Mouse (Mus musculus): ENCODE data around the gene Olfr1232. TPM values are rescaled to one million over a fixed set of nuclear protein-coding genes. Genes with fewer than 3 reads are reported as not detected.

The Olfr1232 gene
- not detected in 2 replicates for polyA plus RNA-seq (2014; fragmentation: Nextera tagmentation; extraction: Ambion mirVana)

DNA sequence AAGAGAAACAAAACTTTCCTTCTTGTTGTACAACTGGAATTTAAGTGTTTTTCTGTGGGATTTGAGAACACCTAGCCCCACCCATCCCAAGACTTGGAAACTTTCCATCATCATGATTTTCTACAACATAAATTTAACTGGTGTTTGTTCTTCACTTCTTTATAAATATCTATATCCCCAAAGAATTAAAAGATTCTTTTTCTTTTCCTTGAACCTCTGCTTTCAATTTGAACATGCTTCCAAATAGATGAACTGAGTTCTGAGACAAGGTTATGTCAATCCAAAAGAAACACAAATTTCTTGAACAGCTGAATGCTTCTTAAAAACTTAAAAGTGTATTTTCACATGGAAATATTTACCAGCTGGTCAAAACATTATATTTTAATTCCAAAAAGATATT lies at the start of gene Olfr1232:
Gene Olfr1232, minus strand, starts transcription at position 101 of the 400 bp plus-strand sequence.
- H3K36me3 ChIP-seq (replicated peaks; ENCODE audit: control insufficient read depth, insufficient read depth, low read depth, low read length), result no peaks in the 10 kb centered on the region
- no peaks in the 10 kb centered on the region for H3K4me1 ChIP-seq (ENCODE audit: control insufficient read depth, insufficient read depth, low read length)
- no peak within 1 kb of the TSS for H3K4me2 ChIP-seq (ENCODE audit: low read depth, low read length)
- DNase-seq (ENCODE audit: low spot score) (no peak), ATAC-seq (replicated peaks; ENCODE audit: insufficient number of reproducible peaks, low FRiP score, low TSS enrichment, low read depth) (no peak)
- H3K4me3 ChIP-seq (ENCODE audit: low read depth, low read length), result no peak within 1 kb of the TSS
- no peak within 1 kb of the TSS for H3K9ac ChIP-seq (replicated peaks; ENCODE audit: low read length)
- no peak within 1 kb of the TSS for H3K27ac ChIP-seq (replicated peaks; ENCODE audit: low read depth, low read length)
- H3K9me3 ChIP-seq (replicated peaks; ENCODE audit: control insufficient read depth, low read length), result no peaks in the 10 kb centered on the region
- no peaks in the 10 kb centered on the region for H3K27me3 ChIP-seq (ENCODE audit: control insufficient read depth, insufficient read depth, low read length)

DNA sequence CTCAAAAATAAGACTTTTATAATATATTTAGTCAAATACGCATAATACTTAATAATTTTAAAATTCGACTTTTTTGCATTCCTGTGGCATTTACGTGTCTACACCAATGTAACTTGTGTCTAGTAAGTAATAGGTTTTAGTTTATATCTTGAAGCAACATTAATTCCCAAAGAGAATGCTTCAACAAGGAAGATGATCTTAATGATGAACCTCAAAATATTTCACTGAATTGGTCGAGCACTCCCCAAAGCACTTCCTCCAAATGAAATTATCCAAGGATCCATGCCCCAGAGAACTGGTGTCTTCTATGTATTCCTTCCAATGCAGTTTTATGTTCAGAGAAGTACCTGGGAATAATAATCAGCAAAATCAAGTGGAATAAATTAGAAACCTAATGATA lies 35.3 kb upstream of the Olfr1232 start, which contains the start of gene Olfr1234:
Gene Olfr1234, minus strand, starts transcription at position 101 of the 400 bp plus-strand sequence.
- Histone ChIP-seq H3K4me3 (ENCODE audit: low read depth, low read length) (no peak within 1 kb of the TSS), H3K9me3 (replicated peaks; ENCODE audit: control insufficient read depth, low read length) (no peaks in the 10 kb centered on the region), H3K36me3 (replicated peaks; ENCODE audit: control insufficient read depth, insufficient read depth, low read depth, low read length) (no peaks in the 10 kb centered on the region), H3K27me3 (ENCODE audit: control insufficient read depth, insufficient read depth, low read length) (no peaks in the 10 kb centered on the region), H3K4me2 (ENCODE audit: low read depth, low read length) (no peak within 1 kb of the TSS), H3K27ac (replicated peaks; ENCODE audit: low read depth, low read length) (no peak within 1 kb of the TSS), H3K9ac (replicated peaks; ENCODE audit: low read length) (no peak within 1 kb of the TSS), H3K4me1 (ENCODE audit: control insufficient read depth, insufficient read depth, low read length) (no peaks in the 10 kb centered on the region)
- no peak for DNase-seq (ENCODE audit: low spot score)
- no peak for ATAC-seq (replicated peaks; ENCODE audit: insufficient number of reproducible peaks, low FRiP score, low TSS enrichment, low read depth)
- 90% methylated on average over 4 of the region's 4 CpGs for WGBS

DNA sequence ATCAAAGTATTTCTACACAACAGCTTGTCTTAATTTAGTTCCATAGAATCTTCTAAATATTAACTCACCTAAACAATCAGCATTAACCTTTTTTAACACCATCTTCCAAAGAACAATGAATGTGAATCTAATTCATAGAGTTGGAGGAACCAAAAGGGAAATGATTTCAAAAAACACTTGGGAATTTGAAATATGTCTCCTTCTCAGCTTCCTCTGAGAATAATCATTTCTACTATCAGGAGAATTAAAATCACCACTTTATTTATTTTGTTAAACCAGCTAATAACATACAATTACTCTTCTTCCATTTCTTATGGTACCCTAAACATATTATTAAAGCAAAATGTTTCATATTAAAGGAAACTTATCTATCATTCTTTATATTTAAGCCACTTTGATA lies 12.8 kb upstream of the Olfr1232 start, which contains the start of gene Olfr1233:
Gene Olfr1233, minus strand, starts transcription at position 101 of the 400 bp plus-strand sequence.
- H3K36me3 ChIP-seq (replicated peaks; ENCODE audit: control insufficient read depth, insufficient read depth, low read depth, low read length), result no peaks in the 10 kb centered on the region
- H3K27ac ChIP-seq (replicated peaks; ENCODE audit: low read depth, low read length), result no peak within 1 kb of the TSS
- H3K4me3 ChIP-seq (ENCODE audit: low read depth, low read length), result no peak within 1 kb of the TSS
- H3K4me1 ChIP-seq (ENCODE audit: control insufficient read depth, insufficient read depth, low read length), result no peaks in the 10 kb centered on the region
- no peak for ATAC-seq (replicated peaks; ENCODE audit: insufficient number of reproducible peaks, low FRiP score, low TSS enrichment, low read depth)
- no peaks in the 10 kb centered on the region for H3K27me3 ChIP-seq (ENCODE audit: control insufficient read depth, insufficient read depth, low read length)
- no peaks in the 10 kb centered on the region for H3K9me3 ChIP-seq (replicated peaks; ENCODE audit: control insufficient read depth, low read length)
- no peak within 1 kb of the TSS for H3K4me2 ChIP-seq (ENCODE audit: low read depth, low read length)
- no peak for DNase-seq (ENCODE audit: low spot score)
- H3K9ac ChIP-seq (replicated peaks; ENCODE audit: low read length), result no peak within 1 kb of the TSS

DNA sequence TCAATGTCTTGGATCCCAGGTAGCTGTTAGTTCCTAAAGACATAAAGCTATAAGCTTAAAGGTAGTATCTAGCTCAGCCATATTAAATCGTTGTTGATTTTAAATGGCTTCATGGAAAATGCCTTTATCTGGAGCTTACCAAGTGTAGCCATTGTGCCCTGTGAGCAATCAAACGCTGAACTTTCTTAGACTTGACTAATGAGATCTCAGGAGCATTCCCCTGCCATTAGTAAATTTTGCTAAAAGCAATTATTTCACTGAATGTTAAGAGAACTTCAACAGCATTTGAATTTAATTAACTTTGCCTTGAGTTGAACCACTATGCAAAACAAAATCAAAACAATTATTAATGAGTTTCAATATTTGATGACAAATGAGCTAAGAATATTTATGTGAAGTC lies 22.5 kb downstream of the Olfr1232 start, which contains the start of gene Olfr1231:
Gene Olfr1231, minus strand, starts transcription at position 101 of the 400 bp plus-strand sequence.
- DNase-seq (ENCODE audit: low spot score) (no peak), ATAC-seq (replicated peaks; ENCODE audit: insufficient number of reproducible peaks, low FRiP score, low TSS enrichment, low read depth) (no peak)
- H3K27me3 ChIP-seq (ENCODE audit: control insufficient read depth, insufficient read depth, low read length), result no peaks in the 10 kb centered on the region
- no peak within 1 kb of the TSS for H3K9ac ChIP-seq (replicated peaks; ENCODE audit: low read length)
- H3K4me1 ChIP-seq (ENCODE audit: control insufficient read depth, insufficient read depth, low read length), result no peaks in the 10 kb centered on the region
- no peak within 1 kb of the TSS for H3K4me3 ChIP-seq (ENCODE audit: low read depth, low read length)
- 65% methylated on average over 2 of the region's 2 CpGs for WGBS
- H3K27ac ChIP-seq (replicated peaks; ENCODE audit: low read depth, low read length), result no peak within 1 kb of the TSS
- H3K36me3 ChIP-seq (replicated peaks; ENCODE audit: control insufficient read depth, insufficient read depth, low read depth, low read length), result no peaks in the 10 kb centered on the region
- no peaks in the 10 kb centered on the region for H3K9me3 ChIP-seq (replicated peaks; ENCODE audit: control insufficient read depth, low read length)
- H3K4me2 ChIP-seq (ENCODE audit: low read depth, low read length), result no peak within 1 kb of the TSS

DNA sequence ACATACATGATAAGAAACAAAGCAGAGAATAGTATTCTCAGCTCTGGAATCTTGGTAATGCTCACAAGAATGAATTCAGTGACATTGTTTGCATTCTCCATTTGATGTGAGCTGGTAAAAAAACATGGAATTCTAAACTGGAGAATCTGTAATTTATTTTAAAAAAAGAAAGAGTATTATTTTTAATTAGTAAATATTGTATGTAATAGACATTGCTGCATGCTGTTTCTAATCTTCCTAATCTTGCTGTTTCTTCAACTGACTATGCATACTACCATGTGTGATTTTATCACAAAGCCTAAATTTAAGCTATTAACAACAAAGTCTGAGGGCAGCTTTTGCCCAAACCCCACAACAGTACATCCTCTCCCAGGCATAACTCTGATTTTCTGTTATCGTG lies 32.3 kb downstream of the Olfr1232 start, which contains the start of gene Olfr1230:
Gene Olfr1230, minus strand, starts transcription at position 101 of the 400 bp plus-strand sequence.
- Histone ChIP-seq H3K4me1 (ENCODE audit: control insufficient read depth, insufficient read depth, low read length) (no peaks in the 10 kb centered on the region), H3K4me2 (ENCODE audit: low read depth, low read length) (no peak within 1 kb of the TSS), H3K27me3 (ENCODE audit: control insufficient read depth, insufficient read depth, low read length) (no peaks in the 10 kb centered on the region), H3K36me3 (replicated peaks; ENCODE audit: control insufficient read depth, insufficient read depth, low read depth, low read length) (no peaks in the 10 kb centered on the region), H3K9me3 (replicated peaks; ENCODE audit: control insufficient read depth, low read length) (no peaks in the 10 kb centered on the region), H3K9ac (replicated peaks; ENCODE audit: low read length) (no peak within 1 kb of the TSS), H3K4me3 (ENCODE audit: low read depth, low read length) (no peak within 1 kb of the TSS), H3K27ac (replicated peaks; ENCODE audit: low read depth, low read length) (no peak within 1 kb of the TSS)
- DNase-seq (ENCODE audit: low spot score), result no peak
- WGBS, result 91% methylated on average over 1 of the region's 1 CpGs
- ATAC-seq (replicated peaks; ENCODE audit: insufficient number of reproducible peaks, low FRiP score, low TSS enrichment, low read depth), result no peak

DNA sequence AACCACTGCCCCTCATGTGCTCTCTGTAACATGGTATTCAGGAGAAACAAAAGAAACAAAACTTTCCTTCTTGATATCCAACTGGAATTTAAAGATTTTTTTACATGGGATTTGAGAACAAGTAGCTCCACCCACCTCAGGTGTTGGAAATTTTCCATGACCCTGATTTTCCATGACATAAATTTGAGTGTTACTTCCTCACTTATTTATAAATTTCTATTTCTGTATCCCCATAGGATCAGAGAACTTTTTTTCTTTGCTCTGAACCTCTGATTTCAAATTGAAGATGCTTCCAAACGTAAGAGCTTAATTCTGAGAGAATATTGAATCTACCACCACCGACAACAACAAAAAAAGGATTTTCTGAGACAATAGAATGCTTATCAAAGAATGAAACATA lies 41.6 kb downstream of the Olfr1232 start, which contains the start of gene Olfr1229:
Gene Olfr1229, minus strand, starts transcription at position 101 of the 400 bp plus-strand sequence.
- no peaks in the 10 kb centered on the region for H3K27me3 ChIP-seq (ENCODE audit: control insufficient read depth, insufficient read depth, low read length)
- no peak within 1 kb of the TSS for H3K9ac ChIP-seq (replicated peaks; ENCODE audit: low read length)
- no peaks in the 10 kb centered on the region for H3K36me3 ChIP-seq (replicated peaks; ENCODE audit: control insufficient read depth, insufficient read depth, low read depth, low read length)
- no peak within 1 kb of the TSS for H3K4me3 ChIP-seq (ENCODE audit: low read depth, low read length)
- no peak within 1 kb of the TSS for H3K4me2 ChIP-seq (ENCODE audit: low read depth, low read length)
- 88% methylated on average over 2 of the region's 2 CpGs for WGBS
- ATAC-seq (replicated peaks; ENCODE audit: insufficient number of reproducible peaks, low FRiP score, low TSS enrichment, low read depth) (no peak), DNase-seq (ENCODE audit: low spot score) (no peak)
- no peaks in the 10 kb centered on the region for H3K9me3 ChIP-seq (replicated peaks; ENCODE audit: control insufficient read depth, low read length)
- H3K4me1 ChIP-seq (ENCODE audit: control insufficient read depth, insufficient read depth, low read length), result no peaks in the 10 kb centered on the region
- H3K27ac ChIP-seq (replicated peaks; ENCODE audit: low read depth, low read length), result no peak within 1 kb of the TSS

Other genes with a start within 250 kb of the Olfr1232 start
- gene Olfr1219, start 246.2 kb downstream of the Olfr1232 start, polyA plus RNA-seq (2014; fragmentation: Nextera tagmentation; extraction: Ambion mirVana), result not detected in 2 replicates
- gene Olfr1220, start 222.8 kb downstream of the Olfr1232 start, polyA plus RNA-seq (2014; fragmentation: Nextera tagmentation; extraction: Ambion mirVana), result not detected in 2 replicates
- not detected in 2 replicates for gene Olfr1221, start 212.4 kb downstream of the Olfr1232 start, polyA plus RNA-seq (2014; fragmentation: Nextera tagmentation; extraction: Ambion mirVana)
- gene Olfr1222, start 196.6 kb downstream of the Olfr1232 start, polyA plus RNA-seq (2014; fragmentation: Nextera tagmentation; extraction: Ambion mirVana), result not detected in 2 replicates
- not detected in 2 replicates for gene Olfr1223, start 178.1 kb downstream of the Olfr1232 start, polyA plus RNA-seq (2014; fragmentation: Nextera tagmentation; extraction: Ambion mirVana)
- gene Olfr1224-ps1, start 165.6 kb downstream of the Olfr1232 start, polyA plus RNA-seq (2014; fragmentation: Nextera tagmentation; extraction: Ambion mirVana), result not detected in 2 replicates
- not detected in 2 replicates for gene Olfr1225, start 155.0 kb downstream of the Olfr1232 start, polyA plus RNA-seq (2014; fragmentation: Nextera tagmentation; extraction: Ambion mirVana)
- not detected in 2 replicates for gene Olfr1226, start 129.6 kb downstream of the Olfr1232 start, polyA plus RNA-seq (2014; fragmentation: Nextera tagmentation; extraction: Ambion mirVana)
- gene Olfr1228, start 75.6 kb downstream of the Olfr1232 start, polyA plus RNA-seq (2014; fragmentation: Nextera tagmentation; extraction: Ambion mirVana), result not detected in 2 replicates
- gene Olfr1229, start 41.7 kb downstream of the Olfr1232 start, polyA plus RNA-seq (2014; fragmentation: Nextera tagmentation; extraction: Ambion mirVana), result not detected in 2 replicates
- not detected in 2 replicates for gene Olfr1230, start 32.4 kb downstream of the Olfr1232 start, polyA plus RNA-seq (2014; fragmentation: Nextera tagmentation; extraction: Ambion mirVana)
- not detected in 2 replicates for gene Olfr1231, start 22.6 kb downstream of the Olfr1232 start, polyA plus RNA-seq (2014; fragmentation: Nextera tagmentation; extraction: Ambion mirVana)
- gene Olfr1233, start 12.7 kb upstream of the Olfr1232 start, polyA plus RNA-seq (2014; fragmentation: Nextera tagmentation; extraction: Ambion mirVana), result not detected in 2 replicates
- gene Olfr1234, start 35.2 kb upstream of the Olfr1232 start, polyA plus RNA-seq (2014; fragmentation: Nextera tagmentation; extraction: Ambion mirVana), result not detected in 2 replicates
- not detected in 2 replicates for gene Olfr1238, start 80.0 kb upstream of the Olfr1232 start, polyA plus RNA-seq (2014; fragmentation: Nextera tagmentation; extraction: Ambion mirVana)
- not detected in 2 replicates for gene Olfr1239, start 90.7 kb upstream of the Olfr1232 start, polyA plus RNA-seq (2014; fragmentation: Nextera tagmentation; extraction: Ambion mirVana)
- not detected in 2 replicates for gene Olfr1240, start 113.3 kb upstream of the Olfr1232 start, polyA plus RNA-seq (2014; fragmentation: Nextera tagmentation; extraction: Ambion mirVana)
- not detected in 2 replicates for gene Olfr1241, start 157.5 kb upstream of the Olfr1232 start, polyA plus RNA-seq (2014; fragmentation: Nextera tagmentation; extraction: Ambion mirVana)
- not detected in 2 replicates for gene Olfr1242, start 168.7 kb upstream of the Olfr1232 start, polyA plus RNA-seq (2014; fragmentation: Nextera tagmentation; extraction: Ambion mirVana)
- gene Olfr1243, start 201.8 kb upstream of the Olfr1232 start, polyA plus RNA-seq (2014; fragmentation: Nextera tagmentation; extraction: Ambion mirVana), result not detected in 2 replicates
- gene Olfr1245, start 248.8 kb upstream of the Olfr1232 start, polyA plus RNA-seq (2014; fragmentation: Nextera tagmentation; extraction: Ambion mirVana), result not detected in 2 replicates